Mouse (Mus musculus): ENCODE data around the gene Pgap3.

The Pgap3 gene

GRCm38 (mm10) chr11:98381651-98382050 lies 18.6 kb downstream of the Pgap3 start:
- no peak for DNase-seq (ENCODE audit: low spot score)

- no peak for DNase-seq (ENCODE audit: low spot score)
Observed at GRCm38 (mm10) chr11:98380106-98380505, 20.2 kb downstream of the Pgap3 start.

- no peak for DNase-seq (ENCODE audit: low spot score)
Observed at GRCm38 (mm10) chr11:98379379-98379778, 20.9 kb downstream of the Pgap3 start.

DNA sequence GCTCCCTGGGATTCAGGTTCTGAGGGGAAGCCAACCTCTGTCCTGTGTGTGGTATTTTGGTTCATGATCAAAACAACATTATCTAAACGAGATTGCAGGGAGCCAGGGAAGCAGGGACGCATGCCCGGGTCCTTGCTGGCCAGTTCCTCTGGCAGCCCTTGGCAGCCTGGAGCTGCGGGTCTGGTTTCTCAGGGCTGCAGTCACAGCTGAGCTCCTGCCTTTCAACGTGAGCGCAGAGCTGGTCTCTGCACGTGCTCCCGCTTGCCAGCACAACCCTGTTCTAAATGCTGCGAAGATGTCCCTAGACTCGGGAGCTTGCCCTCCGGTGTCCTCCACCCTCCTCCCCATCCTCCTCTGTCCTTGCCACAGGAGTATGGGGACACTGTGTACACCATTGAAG lies 22.5 kb downstream of the Pgap3 start:
- DNase-seq (ENCODE audit: low spot score) = no peak

DNA sequence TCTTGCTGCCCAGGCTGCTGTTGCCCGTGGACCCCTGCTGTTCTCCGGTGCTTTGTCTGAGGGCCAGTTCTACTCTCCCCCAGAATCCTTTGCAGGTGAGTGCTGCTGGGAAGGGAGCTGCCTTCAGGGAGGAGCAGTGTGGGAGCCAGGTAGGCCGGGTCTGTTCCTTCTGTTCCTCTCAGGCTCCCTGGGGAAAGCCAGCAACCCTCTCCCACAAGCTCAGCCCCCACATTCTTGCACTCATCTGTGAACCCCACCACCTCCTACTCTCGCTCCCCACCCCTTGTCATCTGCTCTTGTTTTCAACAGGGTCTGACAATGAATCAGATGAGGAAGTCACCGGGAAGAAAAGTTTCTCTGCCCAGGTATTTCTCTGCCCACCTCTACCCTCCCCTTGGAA lies 23.5 kb downstream of the Pgap3 start:
- no peak for DNase-seq (ENCODE audit: low spot score)

GRCm38 (mm10) chr11:98374266-98374665 lies 26.0 kb downstream of the Pgap3 start:
- DNase-seq (ENCODE audit: low spot score) = no peak

DNA sequence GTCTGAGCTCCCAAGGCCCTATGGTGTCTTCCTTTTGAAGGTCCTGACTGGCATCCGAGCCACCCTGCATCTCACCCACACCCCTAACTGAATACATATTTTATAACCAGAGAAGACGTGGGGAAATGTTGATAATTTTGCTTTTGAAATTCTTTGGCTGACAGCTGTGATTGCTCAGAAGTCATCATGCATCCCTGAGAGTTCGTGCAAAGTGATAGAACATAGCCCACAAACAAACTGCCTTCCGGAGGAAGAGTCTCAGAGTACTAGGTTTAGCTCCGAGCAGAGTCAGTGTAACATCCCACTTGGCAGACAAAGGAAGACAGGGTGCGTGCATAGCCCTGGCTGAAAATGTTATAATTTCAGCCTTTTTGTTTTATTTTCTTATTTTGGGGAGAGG lies 27.0 kb downstream of the Pgap3 start:
- DNase-seq (ENCODE audit: low spot score) = no peak

- DNase-seq (ENCODE audit: low spot score) = peak; percentile 49
Observed at GRCm38 (mm10) chr11:98372406-98372805, 27.9 kb downstream of the Pgap3 start.

DNA sequence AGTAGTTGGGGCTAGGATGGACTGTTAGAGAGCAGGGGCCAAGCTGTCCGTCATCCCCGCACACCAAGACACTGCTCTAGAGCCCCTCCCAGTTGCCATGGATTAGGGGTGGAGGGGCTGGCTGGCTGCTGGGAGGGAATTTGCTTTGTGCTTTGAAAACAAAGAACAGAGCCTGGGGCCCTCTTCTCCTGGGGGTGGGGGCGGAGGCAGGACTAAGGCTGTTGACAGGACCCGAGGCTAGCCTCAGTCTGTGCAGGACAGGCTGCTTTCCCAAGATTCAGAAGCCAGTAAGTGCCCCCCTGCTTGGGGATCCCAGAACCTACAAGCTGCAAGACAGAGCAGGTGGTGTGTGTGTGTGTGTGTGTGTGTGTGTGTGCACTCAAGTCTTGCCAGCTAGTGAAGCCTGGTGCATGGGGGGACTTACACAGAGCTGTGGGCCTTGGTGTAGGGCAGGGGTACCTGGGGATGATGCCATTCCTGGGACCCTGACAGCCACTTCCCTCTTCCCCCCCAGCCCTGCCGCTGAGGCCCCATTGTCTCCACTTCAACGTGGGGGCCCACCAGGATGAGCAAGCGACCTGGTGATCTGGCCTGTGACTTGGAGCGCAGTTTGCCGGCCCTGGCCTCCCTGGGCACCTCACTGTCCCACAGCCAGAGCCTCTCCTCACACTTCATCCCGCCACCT lies 28.6 kb downstream of the Pgap3 start:
- DNase-seq (ENCODE audit: low spot score) = no peak

- no peak for DNase-seq (ENCODE audit: low spot score)
Observed at GRCm38 (mm10) chr11:98370588-98370987, 29.7 kb downstream of the Pgap3 start.

DNA sequence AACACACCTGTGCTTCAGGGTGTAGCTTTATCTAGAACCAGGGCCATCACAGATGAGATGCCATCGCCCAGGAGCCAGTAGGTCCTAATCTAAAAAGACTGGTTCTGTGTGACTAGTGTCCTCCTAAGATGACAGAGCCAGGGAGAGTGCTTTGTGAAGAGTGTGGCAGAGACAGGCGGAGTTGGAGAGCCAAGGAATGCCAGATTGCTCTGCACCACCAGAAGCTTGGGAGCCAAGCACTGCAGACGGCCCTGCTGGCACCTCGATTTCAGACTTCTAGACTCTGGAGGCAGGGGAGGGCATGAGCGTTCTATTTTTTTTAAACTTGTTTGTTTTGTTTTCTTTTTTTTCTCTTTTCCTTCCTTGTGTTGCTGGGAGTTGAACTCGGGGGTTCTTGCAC lies 31.0 kb downstream of the Pgap3 start:
- DNase-seq (ENCODE audit: low spot score) = no peak

DNA sequence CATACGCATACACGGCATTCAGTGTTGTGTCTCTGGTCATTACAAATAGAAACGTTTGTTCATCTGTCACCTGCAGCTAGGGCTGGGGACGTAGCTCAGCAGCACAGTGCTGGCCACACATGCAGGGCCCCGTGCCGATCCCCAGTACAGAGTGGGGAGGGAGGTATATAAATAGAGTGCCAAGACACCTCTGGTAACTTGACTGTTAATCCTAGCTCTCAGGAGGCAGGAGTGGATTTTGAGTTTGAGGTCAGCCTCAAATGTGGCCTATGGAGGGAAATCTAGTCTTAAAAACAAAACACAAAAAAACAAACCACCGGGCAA lies 32.5 kb downstream of the Pgap3 start:
- no peak for DNase-seq (ENCODE audit: low spot score)

DNA sequence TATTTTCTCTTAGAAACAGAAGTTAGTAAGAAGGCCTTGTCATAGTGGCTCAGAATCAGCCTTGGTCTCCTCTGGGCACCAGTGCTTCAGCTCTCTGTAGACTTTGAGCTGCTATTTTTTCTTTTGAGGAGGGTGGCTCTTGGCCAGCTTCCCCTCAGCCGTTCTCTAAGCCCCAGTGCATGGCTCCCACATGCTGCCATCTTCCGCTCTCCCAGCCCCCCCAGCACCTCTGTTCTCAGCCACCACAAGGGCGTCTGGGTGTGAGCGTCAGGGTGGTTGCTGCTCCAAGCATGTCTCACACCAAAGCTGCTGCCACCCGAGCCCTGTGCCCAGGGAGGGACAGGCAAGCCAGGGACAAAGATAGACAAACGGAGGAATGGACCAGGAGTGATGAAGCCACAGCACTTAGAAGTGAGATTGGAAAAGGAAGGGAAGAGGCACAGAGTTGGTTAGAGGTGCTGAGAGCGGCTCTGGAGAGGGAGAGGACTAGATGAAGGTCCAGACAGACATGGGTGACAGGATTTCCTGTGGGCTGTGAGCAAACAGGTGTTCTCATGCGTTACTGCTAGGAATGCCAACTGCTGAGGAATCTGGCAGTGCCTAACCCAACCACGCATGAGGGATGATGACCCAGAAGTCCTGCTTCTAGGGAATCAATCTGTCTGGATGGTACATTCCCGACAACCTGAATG lies 33.0 kb downstream of the Pgap3 start:
- DNase-seq (ENCODE audit: low spot score) = peak; percentile 41

GRCm38 (mm10) chr11:98366290-98366689 lies 34.0 kb downstream of the Pgap3 start:
- no peak for DNase-seq (ENCODE audit: low spot score)

DNA sequence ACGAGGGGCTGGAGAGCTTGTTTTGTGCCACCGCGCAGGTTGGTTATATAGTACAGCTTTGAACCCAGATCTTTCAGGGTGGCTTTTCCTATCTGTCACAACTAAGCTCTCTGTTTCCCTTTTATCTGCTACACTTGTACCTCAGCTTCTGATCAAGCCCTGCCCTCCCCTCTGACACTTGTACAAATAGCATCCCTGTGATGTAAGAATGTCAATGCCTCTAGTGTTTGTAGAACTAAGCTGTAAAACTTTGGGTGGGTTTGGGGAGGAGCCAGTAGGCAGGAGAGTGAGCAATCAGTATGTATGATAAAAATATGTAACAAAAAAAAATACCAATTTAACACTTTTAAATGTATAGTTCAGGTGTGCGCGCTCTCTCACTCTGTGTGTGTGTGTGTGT lies 35.9 kb downstream of the Pgap3 start:
- no peak for DNase-seq (ENCODE audit: low spot score)

DNA sequence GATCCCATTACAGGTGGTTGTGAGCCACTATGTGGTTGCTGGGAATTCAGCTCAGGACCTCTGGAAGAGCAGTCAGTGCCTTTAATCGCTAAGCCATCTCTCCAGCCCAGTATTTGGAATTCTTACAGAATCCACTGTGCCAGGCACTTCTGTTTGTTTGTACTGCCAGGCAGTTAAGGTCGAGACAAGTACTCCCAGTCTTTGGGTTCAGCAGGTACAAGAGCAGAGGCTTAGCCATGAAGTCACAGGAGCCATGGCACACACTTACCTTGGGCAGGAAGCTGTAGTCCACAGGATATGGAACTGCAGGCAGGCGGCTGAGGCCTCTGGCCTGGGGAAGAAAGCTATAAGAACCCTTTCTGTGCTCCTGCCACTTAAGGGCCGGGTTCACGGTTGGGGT lies 36.5 kb downstream of the Pgap3 start:
- DNase-seq (ENCODE audit: low spot score) = no peak

GRCm38 (mm10) chr11:98360866-98361521 lies 39.3 kb downstream of the Pgap3 start:
- DNase-seq (ENCODE audit: low spot score) = no peak

DNA sequence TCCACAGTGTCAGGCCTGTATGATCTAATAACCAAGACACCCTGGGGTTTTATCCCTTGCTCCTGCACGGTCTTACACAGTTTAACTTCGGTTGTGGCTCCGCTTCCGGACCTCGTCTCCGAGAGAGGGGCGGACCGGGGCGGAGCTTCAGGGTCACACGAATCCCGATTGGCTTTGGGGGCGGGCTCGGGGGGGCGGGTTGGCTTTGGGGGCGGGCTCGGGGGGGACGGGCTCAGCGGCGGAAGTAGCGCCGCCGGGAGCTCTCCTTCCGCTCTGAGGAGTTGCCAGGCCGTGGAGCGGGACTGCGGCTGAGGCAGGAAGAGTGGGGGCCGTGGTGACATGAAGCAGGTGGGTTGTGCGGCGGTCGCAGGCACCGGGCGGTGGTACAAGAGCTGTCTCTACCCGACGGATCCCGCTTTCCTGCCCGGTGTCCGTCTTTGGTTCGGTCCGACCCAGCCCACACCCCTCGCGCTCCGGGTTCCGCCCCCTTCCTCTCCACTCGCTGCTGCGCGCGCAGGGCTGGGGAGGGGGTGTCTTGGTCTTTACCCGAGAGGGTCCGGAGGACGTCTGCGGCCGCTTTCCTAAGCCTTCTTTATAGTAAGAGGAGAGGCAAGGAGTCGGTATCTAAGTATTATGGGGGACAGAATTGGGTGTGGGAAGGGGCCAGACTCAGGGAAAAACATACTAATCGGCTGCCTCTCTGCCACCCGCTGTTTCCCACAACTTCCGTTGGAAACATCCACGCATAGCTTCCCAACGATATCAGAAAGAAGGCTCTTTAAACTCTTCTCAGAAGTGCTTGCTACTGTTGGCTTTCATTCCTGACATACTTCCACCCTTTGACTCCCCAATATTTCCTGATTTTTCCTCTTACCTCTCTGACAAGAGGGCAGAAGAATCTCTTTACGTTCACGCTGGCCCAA lies 41.9 kb downstream of the Pgap3 start, which contains the start of gene Stard3:
Gene Stard3, plus strand, starts transcription at position 208 of the 923 bp plus-strand sequence.
- DNase-seq (ENCODE audit: low spot score) = peak; percentile 90

DNA sequence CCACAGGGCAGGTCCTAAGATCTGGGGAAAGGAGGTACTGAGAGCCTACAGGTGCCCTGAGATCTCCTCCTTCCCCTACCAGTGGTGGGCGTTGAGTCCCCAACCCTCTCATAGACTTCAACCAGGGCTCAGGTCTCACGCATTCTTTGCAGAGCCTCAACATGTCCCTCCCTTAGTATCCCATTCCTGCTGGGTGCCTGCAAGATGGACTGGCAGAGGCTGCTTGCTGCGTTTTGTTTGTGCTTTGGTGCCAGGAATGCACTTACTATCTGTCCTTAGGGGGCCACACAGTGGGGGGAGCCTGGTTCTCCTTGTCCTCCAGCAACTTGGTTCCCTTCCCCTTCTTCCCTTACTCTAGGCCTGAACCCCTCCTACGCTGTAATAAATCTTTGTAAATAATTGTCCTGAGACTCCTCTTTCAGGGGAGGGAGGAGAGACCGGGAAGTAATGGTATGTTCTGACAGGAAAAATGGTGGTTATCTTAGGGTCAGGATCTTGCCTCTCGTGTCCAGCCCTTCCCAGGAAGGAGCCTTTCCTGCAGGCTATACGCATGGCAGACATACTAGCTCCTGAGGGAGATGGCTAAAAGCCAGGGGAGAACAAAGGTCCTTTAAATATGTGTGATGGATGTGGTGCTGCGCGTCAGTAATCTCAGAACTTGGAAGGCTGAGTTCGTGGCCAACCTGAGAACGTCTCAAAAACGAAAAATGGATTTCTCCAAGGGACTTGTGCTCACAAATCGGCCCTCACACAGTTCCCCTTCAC lies 42.7 kb downstream of the Pgap3 start:
- no peak for DNase-seq (ENCODE audit: low spot score)

DNA sequence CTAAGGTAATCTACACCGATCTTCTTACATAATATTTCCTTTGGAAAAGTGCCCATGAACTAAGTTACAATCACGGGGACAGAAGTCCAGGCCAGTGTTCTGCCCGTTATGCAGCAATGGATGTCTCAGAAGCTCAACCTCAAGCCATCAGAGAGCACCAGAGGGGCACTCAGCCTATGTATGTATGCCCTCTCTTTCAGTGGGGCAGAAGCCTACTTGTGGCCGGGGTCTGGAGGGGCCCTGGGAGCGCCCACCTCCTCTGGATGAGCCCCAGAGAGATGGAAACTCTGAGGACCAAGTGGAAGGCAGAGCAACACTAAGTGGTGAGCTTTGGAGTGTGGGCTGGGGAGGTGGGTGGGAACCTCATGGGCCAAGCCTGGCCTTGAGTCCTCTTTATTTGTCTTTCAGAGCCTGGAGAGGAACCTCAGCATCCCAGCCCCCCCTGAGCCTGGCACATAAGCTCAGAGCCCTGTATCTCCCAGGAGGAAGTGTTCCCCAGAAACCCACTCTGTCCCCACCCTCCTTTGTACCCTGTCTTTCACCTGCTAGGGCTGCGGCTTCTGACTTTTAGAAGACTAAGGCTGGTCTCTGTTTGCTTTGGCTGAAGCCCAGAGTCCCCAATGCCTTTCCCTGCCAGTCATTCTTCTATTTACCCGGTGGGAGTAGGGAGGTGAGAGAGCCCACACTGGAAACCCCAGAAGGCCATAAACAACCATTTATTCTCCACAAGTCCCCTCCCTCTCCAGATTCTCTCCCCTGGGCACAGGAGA lies 43.5 kb downstream of the Pgap3 start:
- DNase-seq (ENCODE audit: low spot score) = no peak

Measured in T-cell, adult 2 months (primary cell).